Mouse (Mus musculus): ENCODE measurements around the gene Kmt2c. TPM values are rescaled to one million over a fixed set of nuclear protein-coding genes. Genes with fewer than 3 reads are reported as not detected.

The Kmt2c gene
- 17.2 and 18.3 TPM in 2 replicates for polyA plus RNA-seq (2014; fragmentation: Nextera tagmentation; extraction: Ambion mirVana)

- 0% methylated on average over 53 of the region's 54 CpGs for WGBS
- Histone ChIP-seq H3K4me1 (ENCODE audit: insufficient read depth) (no peaks in the 10 kb centered on the region; the same call in 1 of the 2 replicates), H3K9ac (peak within 1 kb of the TSS; percentile 91), H3K36me3 (ENCODE audit: insufficient read depth) (no peaks in the 10 kb centered on the region), H3K27me3 (ENCODE audit: insufficient read depth, low read length) (no peaks in the 10 kb centered on the region), H3K4me3 (ENCODE audit: low read depth, low read length) (peak within 1 kb of the TSS; percentile 94), H3K9me3 (ENCODE audit: low read depth, low read length) (no peaks in the 10 kb centered on the region), H3K4me2 (peak within 1 kb of the TSS; percentile 61), H3K27ac (ENCODE audit: low read depth) (peak within 1 kb of the TSS; percentile 100)
- DNase-seq (no peak), ATAC-seq (ENCODE audit: insufficient read depth) (peak; percentile 16; the same call in 1 of the 2 replicates)
- TF ChIP-seq CTCF (IDR thresholded peaks at IDR 0.05; ENCODE audit: low read depth) = no peak
Measured at GRCm38 (mm10) chr5:25498346-25498820, at the start of gene Kmt2c. TSS of gene Kmt2c (minus strand) at chr5:25498783.

DNA sequence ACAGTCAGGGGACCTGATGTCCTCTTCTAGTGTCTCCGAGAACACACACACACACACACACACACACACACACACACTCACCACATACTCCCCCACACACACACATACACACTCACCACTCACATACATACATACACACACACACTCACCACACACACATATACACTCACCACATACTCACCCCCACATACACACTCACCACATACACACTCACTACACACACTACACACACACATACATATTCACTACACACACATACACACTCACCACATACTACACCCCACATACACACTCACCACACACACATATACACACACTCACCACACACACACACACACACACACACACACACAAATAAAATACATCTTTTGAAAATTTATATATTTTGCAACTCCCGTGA lies 48.3 kb upstream of the Kmt2c start:
- Histone ChIP-seq H3K4me1 (ENCODE audit: insufficient read depth) (no peaks in the 10 kb centered on the region), H3K27ac (ENCODE audit: low read depth) (no peak overlapping the region), H3K9ac (no peak overlapping the region), H3K27me3 (ENCODE audit: insufficient read depth, low read length) (no peaks in the 10 kb centered on the region), H3K36me3 (ENCODE audit: insufficient read depth) (no peaks in the 10 kb centered on the region), H3K4me3 (ENCODE audit: low read depth, low read length) (no peak overlapping the region), H3K9me3 (ENCODE audit: low read depth, low read length) (no peaks in the 10 kb centered on the region), H3K4me2 (no peak overlapping the region)
- DNase-seq (no peak), ATAC-seq (ENCODE audit: insufficient read depth) (no peak)
- 93% methylated on average over 2 of the region's 2 CpGs for WGBS
- TF ChIP-seq CTCF (IDR thresholded peaks at IDR 0.05; ENCODE audit: low read depth) = no peak

GRCm38 (mm10) chr5:25544566-25544965 lies 46.0 kb upstream of the Kmt2c start:
- Histone ChIP-seq H3K4me3 (ENCODE audit: low read depth, low read length) (no peak overlapping the region), H3K27me3 (ENCODE audit: insufficient read depth, low read length) (no peaks in the 10 kb centered on the region), H3K4me2 (no peak overlapping the region), H3K36me3 (ENCODE audit: insufficient read depth) (no peaks in the 10 kb centered on the region), H3K27ac (ENCODE audit: low read depth) (no peak overlapping the region), H3K9me3 (ENCODE audit: low read depth, low read length) (no peaks in the 10 kb centered on the region), H3K4me1 (ENCODE audit: insufficient read depth) (no peaks in the 10 kb centered on the region), H3K9ac (no peak overlapping the region)
- DNase-seq (no peak), ATAC-seq (ENCODE audit: insufficient read depth) (no peak)
- no peak for TF ChIP-seq CTCF (IDR thresholded peaks at IDR 0.05; ENCODE audit: low read depth)
- 73% methylated on average over 5 of the region's 5 CpGs for WGBS

DNA sequence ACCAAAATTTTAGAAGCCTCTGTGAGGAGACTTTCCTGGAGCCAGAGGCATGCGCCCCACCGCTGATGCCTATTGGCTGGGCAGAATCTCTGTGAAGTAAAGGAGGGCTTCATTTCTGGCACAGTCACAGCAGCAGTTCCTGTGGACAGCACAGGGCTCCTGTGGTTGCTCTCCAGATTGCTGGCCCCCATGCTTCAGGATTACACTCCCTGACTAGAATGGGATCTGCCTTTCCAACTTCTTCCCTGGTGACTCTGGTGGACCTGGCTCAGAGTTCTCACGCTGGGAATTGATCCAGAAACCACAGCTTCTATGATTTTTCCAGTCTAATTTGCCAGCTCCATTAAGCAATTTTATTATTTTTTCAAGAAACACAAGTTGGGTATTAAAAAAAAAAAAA lies 45.5 kb upstream of the Kmt2c start:
- H3K4me2 ChIP-seq = no peak overlapping the region
- H3K4me1 ChIP-seq (ENCODE audit: insufficient read depth) = no peaks in the 10 kb centered on the region
- ATAC-seq (ENCODE audit: insufficient read depth) (no peak), DNase-seq (no peak)
- no peak overlapping the region for H3K9ac ChIP-seq
- H3K4me3 ChIP-seq (ENCODE audit: low read depth, low read length) = no peak overlapping the region
- TF ChIP-seq CTCF (IDR thresholded peaks at IDR 0.05; ENCODE audit: low read depth) = no peak
- H3K27me3 ChIP-seq (ENCODE audit: insufficient read depth, low read length) = no peaks in the 10 kb centered on the region
- no peaks in the 10 kb centered on the region for H3K36me3 ChIP-seq (ENCODE audit: insufficient read depth)
- no peak overlapping the region for H3K27ac ChIP-seq (ENCODE audit: low read depth)
- 87% methylated on average over 3 of the region's 3 CpGs for WGBS
- no peaks in the 10 kb centered on the region for H3K9me3 ChIP-seq (ENCODE audit: low read depth, low read length)

- Histone ChIP-seq H3K36me3 (ENCODE audit: insufficient read depth) (no peaks in the 10 kb centered on the region), H3K27me3 (ENCODE audit: insufficient read depth, low read length) (no peaks in the 10 kb centered on the region), H3K9me3 (ENCODE audit: low read depth, low read length) (no peaks in the 10 kb centered on the region), H3K27ac (ENCODE audit: low read depth) (no peak overlapping the region), H3K4me1 (ENCODE audit: insufficient read depth) (no peaks in the 10 kb centered on the region), H3K9ac (no peak overlapping the region), H3K4me2 (no peak overlapping the region), H3K4me3 (ENCODE audit: low read depth, low read length) (no peak overlapping the region)
- DNase-seq = no peak
- no peak for TF ChIP-seq CTCF (IDR thresholded peaks at IDR 0.05; ENCODE audit: low read depth)
- ATAC-seq (ENCODE audit: insufficient read depth) = no peak
- WGBS = 65% methylated on average over 2 of the region's 2 CpGs
Measured at GRCm38 (mm10) chr5:25541661-25542060, 43.1 kb upstream of the Kmt2c start.

DNA sequence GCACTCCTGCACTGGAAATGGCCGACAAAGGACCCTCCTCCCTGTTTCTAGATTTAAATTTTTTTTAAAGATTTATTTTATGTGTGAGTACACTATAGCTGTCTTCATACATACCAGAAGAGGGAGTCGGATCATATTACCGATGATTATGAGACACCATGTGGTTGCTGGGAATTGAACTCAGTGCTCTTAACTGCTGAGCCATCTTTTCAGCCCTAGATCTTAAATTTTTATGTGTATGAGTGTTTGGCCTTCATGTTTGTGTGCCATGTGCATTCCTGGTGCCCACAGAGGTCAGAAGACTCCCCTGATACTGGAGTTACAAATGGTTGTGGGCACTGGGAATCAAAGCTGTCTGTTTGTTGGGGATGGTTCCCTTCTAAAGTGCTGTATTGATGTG lies 42.3 kb upstream of the Kmt2c start:
- Histone ChIP-seq H3K36me3 (ENCODE audit: insufficient read depth) (no peaks in the 10 kb centered on the region), H3K4me2 (no peak overlapping the region), H3K27ac (ENCODE audit: low read depth) (no peak overlapping the region), H3K9me3 (ENCODE audit: low read depth, low read length) (no peaks in the 10 kb centered on the region), H3K4me1 (ENCODE audit: insufficient read depth) (no peaks in the 10 kb centered on the region), H3K9ac (no peak overlapping the region), H3K4me3 (ENCODE audit: low read depth, low read length) (no peak overlapping the region), H3K27me3 (ENCODE audit: insufficient read depth, low read length) (no peaks in the 10 kb centered on the region)
- no peak for DNase-seq
- TF ChIP-seq CTCF (IDR thresholded peaks at IDR 0.05; ENCODE audit: low read depth) = no peak
- WGBS = 65% methylated on average over 3 of the region's 3 CpGs
- ATAC-seq (ENCODE audit: insufficient read depth) = no peak

GRCm38 (mm10) chr5:25540412-25540811 lies 41.8 kb upstream of the Kmt2c start:
- no peak overlapping the region for H3K27ac ChIP-seq (ENCODE audit: low read depth)
- DNase-seq = no peak
- no peaks in the 10 kb centered on the region for H3K9me3 ChIP-seq (ENCODE audit: low read depth, low read length)
- H3K4me2 ChIP-seq = no peak overlapping the region
- no peaks in the 10 kb centered on the region for H3K27me3 ChIP-seq (ENCODE audit: insufficient read depth, low read length)
- no peak for TF ChIP-seq CTCF (IDR thresholded peaks at IDR 0.05; ENCODE audit: low read depth)
- H3K4me3 ChIP-seq (ENCODE audit: low read depth, low read length) = no peak overlapping the region
- H3K4me1 ChIP-seq (ENCODE audit: insufficient read depth) = no peaks in the 10 kb centered on the region
- ATAC-seq (ENCODE audit: insufficient read depth) = no peak
- no peaks in the 10 kb centered on the region for H3K36me3 ChIP-seq (ENCODE audit: insufficient read depth)
- no peak overlapping the region for H3K9ac ChIP-seq

GRCm38 (mm10) chr5:25536921-25537409 lies 38.4 kb upstream of the Kmt2c start:
- no peak for ATAC-seq (ENCODE audit: insufficient read depth)

More at GRCm38 (mm10) chr5:25536921-25537409, 38.4 kb upstream of the Kmt2c start:
- H3K4me1 ChIP-seq (ENCODE audit: insufficient read depth) = no peaks in the 10 kb centered on the region
- TF ChIP-seq CTCF (IDR thresholded peaks at IDR 0.05; ENCODE audit: low read depth) = no peak
- H3K27ac ChIP-seq (ENCODE audit: low read depth) = no peak overlapping the region
- no peaks in the 10 kb centered on the region for H3K9me3 ChIP-seq (ENCODE audit: low read depth, low read length)
- no peak overlapping the region for H3K4me3 ChIP-seq (ENCODE audit: low read depth, low read length)
- no peak for DNase-seq
- H3K36me3 ChIP-seq (ENCODE audit: insufficient read depth) = no peaks in the 10 kb centered on the region
- H3K4me2 ChIP-seq = no peak overlapping the region
- WGBS = 40% methylated on average over 6 of the region's 6 CpGs
- no peak overlapping the region for H3K9ac ChIP-seq
- H3K27me3 ChIP-seq (ENCODE audit: insufficient read depth, low read length) = no peaks in the 10 kb centered on the region

Measured in lung, embryonic 14.5 days (tissue).